Mouse (Mus musculus) kidney, postnatal 14 days (tissue): Measurements from ENCODE around the gene Rundc3a.

Experiments used
- DNase-seq: peaks from one replicate; pipeline ENCODE4 v3.0.0; 2022; ENCODE audit warnings: mixed read lengths

Gene Rundc3a

GRCm38 (mm10) chr11:102411061-102411460, 17.9 kb downstream of the Rundc3a start:
- DNase-seq, result no peak

- peak; percentile 96 for DNase-seq
These were observed 18.5 kb downstream of the Rundc3a start for GRCm38 (mm10) chr11:102411704-102412103.

- no peak for DNase-seq
These were observed 19.9 kb downstream of the Rundc3a start for GRCm38 (mm10) chr11:102413059-102413458.

DNA sequence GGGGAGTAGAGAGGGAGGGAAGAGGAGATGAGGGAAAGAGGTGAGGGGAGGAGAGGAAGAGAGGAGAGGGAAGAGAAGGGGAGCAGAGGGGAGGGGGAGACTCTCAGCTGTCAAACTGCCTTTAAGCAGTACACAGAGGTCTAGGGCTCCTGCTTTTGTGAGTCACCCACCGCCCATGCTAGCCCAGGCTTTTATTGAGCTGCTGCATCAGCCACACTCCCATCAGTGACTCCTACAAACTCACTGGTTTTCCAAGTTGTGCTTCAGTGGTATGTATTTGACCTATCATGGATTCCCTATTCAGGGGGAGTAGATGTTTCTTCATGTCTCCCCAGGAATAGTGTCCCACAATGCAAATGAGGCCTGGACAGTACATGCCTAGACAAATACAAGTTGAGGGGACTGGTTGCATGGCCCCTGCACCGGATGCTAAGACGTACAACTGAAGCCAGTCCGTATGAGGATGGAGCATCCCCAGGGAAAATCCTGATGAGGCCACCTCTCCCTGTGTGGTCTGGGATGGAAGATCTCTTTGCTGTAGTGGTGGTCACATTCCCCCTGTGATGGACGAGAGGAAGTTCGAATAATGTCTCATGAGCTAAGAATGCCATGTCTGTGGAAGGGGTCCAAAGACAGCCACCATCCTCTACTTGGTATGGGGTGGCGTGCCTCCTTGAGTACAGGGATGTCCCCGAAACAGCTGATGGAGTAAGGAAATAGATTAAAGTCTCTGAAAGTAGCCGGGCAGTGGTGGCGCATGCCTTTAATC, 22.0 kb downstream of the Rundc3a start:
- no peak for DNase-seq

DNA sequence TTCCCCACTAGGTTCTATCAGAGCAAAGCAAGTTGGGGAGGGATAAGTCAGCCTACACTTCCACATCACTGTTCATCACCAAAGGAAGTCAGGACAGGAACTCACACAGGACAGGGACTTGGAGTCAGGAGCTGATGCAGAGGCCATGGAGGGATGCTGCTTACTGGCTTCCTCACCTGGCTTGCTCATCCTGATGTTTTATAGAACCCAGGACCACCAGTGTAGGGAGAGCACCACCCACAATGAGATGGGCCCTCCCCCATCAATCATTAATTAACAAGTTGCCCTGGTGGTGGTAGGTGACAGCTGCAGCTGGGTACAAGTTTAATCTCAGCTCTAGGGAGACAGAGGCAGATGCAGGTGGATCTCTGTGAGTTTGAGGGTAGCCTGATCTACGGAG, 24.0 kb downstream of the Rundc3a start:
- DNase-seq, result no peak

DNA sequence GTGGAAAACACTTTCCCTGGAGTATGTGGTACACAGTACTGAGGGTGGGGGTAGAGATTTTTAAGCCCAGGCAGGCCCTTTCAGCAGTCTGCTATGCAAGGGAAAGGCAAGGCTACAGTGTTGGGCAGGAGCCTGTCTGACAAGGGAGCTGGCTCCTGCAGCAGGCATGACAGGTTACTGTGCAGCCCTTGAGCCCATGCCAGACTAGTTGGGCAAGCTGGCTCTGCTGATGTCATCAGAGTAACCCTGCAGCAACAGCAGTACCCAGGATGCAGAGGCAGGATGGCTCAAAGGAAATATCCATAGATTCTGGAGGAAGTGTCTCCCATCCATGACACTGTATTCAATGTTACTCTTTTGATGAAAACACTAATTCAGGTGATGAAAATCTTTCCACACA, 25.7 kb downstream of the Rundc3a start:
- no peak for DNase-seq

GRCm38 (mm10) chr11:102421559-102421958, 28.4 kb downstream of the Rundc3a start:
- DNase-seq, result no peak

GRCm38 (mm10) chr11:102424666-102425065, 31.5 kb downstream of the Rundc3a start:
- no peak for DNase-seq

GRCm38 (mm10) chr11:102425555-102426316, 32.5 kb downstream of the Rundc3a start:
- DNase-seq, result no peak

DNA sequence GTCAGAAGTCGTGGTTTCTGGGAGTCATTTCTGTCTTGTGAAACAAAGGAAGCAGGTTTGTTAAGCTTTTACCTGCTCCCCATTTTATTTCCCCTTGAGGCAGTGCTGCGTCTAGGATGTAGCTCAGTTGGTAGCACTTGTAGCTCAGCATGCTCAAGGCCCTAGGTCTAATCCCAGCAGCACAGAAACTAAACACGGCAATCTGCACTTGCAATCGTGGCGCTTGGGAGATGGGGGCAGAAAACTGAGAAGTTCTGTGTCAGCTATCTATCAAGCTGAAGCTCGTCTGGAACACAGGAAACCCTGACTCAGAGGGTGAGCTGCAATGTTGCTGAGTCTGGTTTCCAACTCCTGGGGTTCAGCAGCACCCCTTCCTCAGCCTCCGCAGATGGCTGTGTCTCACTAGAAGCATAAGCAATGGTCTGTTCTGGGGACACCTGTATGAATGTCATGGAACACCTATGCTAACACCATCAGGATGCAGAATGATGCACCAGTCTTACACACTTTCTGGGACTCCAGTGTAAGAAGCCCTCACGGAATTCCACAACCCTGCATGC, 35.9 kb downstream of the Rundc3a start:
- no peak for DNase-seq

DNA sequence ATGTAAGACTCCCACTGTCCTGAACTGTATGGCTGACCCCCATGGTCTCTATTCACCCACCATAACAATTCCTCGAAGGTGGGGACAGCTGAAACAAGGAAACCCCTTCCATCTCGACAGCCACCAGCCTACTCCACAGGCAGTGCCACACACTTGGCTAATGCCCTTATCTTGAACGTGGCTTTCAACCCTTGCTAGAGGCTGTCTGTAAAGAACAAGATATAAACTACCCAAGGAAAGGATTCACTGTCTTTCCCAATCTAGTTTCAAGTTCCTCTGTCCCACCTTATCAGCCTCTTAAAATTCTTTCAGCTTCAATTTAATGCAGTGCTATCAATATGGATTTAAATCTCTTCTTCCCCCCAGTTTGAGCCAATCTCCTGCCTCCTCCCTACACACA, 36.3 kb downstream of the Rundc3a start:
- no peak for DNase-seq

GRCm38 (mm10) chr11:102430121-102431017, 37.2 kb downstream of the Rundc3a start, which contains the start of gene Grn:
Gene Grn (plus strand): TSS chr11:102430315.
- DNase-seq, result peak; percentile 97

DNA sequence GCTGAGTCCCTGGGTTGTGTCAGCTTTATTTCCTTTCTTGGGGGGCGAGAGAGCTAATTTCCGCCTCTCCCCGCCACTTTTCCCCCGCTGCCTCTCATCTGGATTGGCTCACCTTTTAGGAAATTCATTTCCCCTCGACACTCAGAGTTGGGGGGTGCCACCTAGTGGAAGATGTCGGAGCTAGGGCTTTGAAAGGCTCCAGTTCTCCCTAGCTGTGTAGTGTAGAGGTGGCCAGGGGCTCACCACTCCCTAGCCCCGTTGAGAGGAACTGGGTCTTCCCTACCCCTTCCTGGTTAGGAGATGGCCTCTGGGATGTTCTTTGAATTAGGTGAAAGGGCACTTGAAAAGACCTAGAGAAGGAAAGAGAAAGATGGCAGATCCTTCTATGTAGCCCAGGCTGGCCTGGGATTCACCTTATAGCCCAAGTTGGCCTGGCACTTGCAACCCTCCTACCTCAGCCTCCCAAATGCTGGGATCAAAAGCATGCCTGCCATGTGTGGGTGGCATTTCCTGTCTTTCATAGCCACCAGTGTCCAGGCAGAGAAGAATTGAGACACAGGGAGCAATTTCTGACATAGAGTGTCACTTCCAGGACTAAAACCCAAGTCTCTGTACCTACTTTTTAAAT, 37.9 kb downstream of the Rundc3a start:
- peak; percentile 88 for DNase-seq

- no peak for DNase-seq
These were observed 38.5 kb downstream of the Rundc3a start for GRCm38 (mm10) chr11:102431728-102432114.

- DNase-seq, result no peak
These were observed 39.1 kb downstream of the Rundc3a start for GRCm38 (mm10) chr11:102432115-102432843.

DNA sequence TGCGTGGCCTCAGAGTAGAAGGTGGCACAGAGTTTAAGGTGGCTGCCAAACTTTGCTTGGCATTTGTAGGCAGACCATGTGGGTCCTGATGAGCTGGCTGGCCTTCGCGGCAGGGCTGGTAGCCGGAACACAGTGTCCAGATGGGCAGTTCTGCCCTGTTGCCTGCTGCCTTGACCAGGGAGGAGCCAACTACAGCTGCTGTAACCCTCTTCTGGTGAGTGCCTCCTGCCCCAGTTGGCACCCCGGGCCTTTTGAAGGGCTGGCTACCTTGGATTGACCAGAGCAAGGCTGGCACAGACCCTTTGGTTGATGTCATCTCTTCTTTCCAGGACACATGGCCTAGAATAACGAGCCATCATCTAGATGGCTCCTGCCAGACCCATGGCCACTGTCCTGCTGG, 39.7 kb downstream of the Rundc3a start:
- no peak for DNase-seq

DNA sequence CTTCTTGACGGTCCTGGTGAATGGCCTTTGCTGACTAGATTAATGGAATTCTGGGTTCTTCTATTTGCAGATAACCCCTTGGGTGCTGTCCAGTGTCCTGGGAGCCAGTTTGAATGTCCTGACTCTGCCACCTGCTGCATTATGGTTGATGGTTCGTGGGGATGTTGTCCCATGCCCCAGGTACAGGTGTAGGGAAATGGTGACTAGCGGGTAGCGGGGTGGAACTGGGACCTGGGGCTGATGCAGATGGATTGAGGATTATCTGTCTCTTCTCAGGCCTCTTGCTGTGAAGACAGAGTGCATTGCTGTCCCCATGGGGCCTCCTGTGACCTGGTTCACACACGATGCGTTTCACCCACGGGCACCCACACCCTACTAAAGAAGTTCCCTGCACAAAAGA, 40.7 kb downstream of the Rundc3a start:
- no peak for DNase-seq

DNA sequence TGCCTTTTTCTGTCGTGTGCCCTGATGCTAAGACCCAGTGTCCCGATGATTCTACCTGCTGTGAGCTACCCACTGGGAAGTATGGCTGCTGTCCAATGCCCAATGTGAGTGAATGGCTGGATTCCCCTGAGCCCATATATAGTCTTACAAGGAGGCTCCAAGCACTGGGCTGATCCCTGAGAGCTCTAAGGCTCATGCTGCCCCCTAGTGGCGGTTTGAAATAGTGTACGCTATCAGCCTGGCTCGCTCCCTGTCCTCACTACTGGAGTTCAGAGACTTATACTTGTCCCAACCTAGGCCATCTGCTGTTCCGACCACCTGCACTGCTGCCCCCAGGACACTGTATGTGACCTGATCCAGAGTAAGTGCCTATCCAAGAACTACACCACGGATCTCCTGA, 41.2 kb downstream of the Rundc3a start:
- DNase-seq, result peak; percentile 89

DNA sequence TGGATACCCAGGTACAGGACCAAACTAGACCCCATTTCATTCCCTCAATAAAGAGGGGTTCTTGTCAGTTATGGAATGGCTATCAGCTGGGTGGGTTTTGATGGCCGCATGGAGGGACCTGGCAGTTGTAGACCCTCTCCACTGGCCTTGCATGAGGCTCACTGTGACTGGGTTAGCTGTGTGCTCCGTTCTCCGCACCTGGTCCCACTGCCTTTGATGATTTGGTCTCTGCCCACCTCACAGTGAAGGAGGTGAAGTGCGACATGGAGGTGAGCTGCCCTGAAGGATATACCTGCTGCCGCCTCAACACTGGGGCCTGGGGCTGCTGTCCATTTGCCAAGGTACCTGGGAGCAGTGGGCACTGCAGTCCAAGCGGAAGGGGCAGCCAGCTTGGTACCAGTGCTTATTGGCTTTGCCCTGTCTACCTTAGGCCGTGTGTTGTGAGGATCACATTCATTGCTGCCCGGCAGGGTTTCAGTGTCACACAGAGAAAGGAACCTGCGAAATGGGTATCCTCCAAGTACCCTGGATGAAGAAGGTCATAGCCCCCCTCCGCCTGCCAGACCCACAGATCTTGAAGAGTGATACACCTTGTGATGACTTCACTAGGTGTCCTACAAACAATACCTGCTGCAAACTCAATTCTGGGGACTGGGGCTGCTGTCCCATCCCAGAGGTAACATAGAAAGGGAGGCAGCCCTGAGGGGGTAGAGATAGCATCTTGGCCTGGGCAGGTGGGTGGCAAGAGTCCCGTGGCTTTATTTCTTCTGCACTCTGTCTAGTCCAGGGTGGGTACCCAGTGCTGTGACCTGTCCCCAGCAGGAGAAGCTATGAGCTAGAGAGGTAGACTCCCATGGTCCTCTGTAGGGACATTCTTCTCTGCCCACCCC, 41.9 kb downstream of the Rundc3a start:
- no peak for DNase-seq

DNA sequence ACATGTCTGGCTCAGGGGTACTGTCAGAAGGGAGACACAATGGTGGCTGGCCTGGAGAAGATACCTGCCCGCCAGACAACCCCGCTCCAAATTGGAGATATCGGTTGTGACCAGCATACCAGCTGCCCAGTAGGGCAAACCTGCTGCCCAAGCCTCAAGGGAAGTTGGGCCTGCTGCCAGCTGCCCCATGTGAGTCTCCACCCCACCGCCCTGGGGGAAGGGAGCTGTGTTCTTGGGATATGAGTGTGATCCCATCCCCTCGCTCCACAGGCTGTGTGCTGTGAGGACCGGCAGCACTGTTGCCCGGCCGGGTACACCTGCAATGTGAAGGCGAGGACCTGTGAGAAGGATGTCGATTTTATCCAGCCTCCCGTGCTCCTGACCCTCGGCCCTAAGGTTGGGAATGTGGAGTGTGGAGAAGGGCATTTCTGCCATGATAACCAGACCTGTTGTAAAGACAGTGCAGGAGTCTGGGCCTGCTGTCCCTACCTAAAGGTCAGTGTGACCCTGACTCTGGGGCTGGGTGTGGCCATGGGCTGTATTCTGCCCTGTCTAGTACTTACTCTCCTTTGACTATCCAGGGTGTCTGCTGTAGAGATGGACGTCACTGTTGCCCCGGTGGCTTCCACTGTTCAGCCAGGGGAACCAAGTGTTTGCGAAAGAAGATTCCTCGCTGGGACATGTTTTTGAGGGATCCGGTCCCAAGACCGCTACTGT, 42.7 kb downstream of the Rundc3a start:
- peak; percentile 69 for DNase-seq
